Mouse (Mus musculus) ovary, postnatal 36 days (tissue): ENCODE results near the gene Rp9.

Experiments used
- DNase-seq: peaks from one replicate; pipeline ENCODE4 v3.0.0; 2022; ENCODE audit warnings: low spot score, mixed read lengths

Gene Rp9

DNA sequence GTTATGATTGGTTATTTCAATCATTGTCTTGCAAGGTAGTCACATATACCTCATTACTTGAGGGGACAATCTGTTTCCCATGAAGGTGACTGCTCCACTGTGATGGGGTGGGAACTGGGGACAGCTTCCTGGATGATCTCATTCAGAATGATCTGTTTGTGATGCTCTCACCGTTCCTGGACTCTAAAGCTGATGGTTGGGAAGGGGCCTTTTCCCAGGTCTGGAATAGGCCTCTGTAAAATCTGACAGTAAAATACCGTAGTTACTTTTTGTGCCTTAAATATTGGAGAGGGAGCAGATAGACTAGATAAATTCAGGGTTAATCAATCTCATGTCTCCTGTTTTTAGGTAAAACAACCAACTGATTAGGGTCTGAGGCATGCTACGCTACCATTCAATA lies at the start of gene Rp9:
Rp9 (minus strand) TSS at position 101 of the 400 bp plus-strand sequence.
- DNase-seq = no peak

DNA sequence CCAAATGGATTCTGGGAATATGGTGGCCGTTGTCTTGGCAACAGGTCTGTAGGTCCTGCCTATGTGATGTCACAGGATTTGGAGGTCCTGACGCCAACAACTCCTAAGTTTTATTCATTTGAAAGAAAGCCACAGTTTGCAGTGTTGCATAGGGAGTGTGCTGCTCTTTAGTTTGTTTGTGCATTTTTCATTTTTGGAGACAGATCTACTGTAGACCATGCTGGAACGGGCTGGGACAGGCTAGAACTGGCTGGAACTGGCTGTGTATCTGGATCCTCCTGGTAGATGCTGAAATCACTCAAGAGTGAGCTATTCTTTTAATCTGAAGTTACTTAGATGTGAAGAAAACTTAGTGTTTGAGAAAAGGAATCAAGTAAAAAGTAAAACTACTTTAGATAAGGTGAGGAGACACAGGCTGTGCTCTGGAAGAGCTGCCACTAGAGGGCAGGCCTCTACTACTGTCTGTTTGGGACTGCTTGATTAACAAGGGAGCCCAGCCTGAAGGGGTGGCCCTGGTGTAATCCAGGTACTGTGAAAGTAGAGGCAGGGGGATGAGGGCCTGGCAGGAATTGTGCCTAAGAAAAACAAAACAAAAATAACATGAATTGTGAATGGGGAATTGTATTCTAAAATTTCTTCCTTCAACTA lies 49.0 kb upstream of the Rp9 start:
- DNase-seq = peak; percentile 41

DNA sequence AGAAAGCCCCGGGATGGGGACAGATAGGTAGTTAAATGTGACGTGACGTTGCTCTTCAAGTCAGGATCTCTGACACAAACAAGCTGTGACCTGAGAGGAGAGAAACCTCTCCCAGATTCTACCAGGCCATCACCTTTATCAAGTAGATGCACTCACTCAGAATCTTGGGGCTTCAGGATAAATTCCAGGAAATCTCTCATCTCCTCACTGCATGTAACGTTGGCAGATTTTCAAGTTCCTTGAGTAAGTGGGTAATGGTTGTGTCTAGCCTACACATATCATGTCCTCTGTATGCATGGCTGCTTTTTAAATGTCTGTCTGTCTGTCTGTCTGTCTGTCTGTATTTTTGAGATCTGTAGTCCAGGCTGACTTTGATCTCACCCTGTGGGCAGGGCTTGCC lies 45.5 kb upstream of the Rp9 start:
- DNase-seq = no peak

DNA sequence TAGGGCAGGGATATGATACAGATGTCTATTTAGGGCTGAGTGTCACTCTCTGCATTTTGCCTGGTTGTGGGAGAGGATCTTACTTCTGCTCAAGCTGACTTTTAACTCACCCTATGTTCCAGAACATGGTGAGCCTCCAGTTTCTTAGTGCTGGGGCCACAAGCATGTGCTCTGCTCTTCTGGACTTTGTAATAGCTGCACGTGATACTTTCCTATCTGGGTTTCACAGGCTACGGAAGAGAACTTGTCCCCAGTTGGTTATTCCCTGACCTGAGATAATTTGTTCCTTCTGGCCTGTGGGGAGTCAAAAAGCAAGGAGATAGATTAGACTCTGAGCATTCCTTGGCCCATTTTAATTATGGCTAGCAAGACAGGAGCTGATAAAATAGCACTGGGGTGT lies 36.0 kb upstream of the Rp9 start:
- DNase-seq = no peak

DNA sequence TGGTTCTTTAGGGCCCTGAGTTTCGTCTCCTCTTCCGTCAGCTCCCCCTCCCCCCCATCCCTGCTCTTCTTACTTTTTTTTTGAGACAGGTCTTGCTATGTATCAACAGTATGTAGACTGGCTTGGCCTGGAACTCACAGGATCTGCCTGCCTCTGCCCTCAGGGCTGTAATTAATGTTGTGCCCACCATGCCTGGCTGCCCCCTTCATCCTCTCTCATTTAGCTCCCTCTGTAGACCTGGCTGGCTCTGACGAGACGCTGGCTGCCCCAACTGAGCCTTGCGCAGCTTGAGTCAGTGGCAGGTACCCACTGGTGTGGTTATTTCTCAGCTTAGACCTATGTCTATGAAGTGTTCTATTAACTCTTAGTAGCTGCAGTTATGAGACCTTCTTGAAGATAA lies 34.0 kb upstream of the Rp9 start:
- DNase-seq = no peak

DNA sequence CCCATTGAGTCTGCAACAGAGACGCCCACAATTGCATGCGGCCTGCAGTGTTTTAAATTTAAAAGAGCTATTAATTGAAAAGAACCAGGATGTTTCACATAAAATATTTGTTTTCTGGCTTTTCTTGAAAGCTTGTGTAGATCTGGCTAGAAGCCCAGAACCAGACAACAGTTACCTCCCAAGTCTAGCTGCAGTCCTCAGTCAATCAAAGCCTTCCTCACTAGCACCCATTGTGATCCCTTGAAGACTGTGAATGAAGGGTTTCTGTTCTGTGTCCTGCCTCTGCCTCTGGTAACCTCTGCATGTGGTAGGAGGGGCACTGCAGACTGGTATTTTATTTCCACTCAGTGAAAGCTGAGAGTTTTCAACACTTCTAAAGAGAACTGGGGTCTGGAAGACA lies 33.4 kb upstream of the Rp9 start:
- DNase-seq = no peak

DNA sequence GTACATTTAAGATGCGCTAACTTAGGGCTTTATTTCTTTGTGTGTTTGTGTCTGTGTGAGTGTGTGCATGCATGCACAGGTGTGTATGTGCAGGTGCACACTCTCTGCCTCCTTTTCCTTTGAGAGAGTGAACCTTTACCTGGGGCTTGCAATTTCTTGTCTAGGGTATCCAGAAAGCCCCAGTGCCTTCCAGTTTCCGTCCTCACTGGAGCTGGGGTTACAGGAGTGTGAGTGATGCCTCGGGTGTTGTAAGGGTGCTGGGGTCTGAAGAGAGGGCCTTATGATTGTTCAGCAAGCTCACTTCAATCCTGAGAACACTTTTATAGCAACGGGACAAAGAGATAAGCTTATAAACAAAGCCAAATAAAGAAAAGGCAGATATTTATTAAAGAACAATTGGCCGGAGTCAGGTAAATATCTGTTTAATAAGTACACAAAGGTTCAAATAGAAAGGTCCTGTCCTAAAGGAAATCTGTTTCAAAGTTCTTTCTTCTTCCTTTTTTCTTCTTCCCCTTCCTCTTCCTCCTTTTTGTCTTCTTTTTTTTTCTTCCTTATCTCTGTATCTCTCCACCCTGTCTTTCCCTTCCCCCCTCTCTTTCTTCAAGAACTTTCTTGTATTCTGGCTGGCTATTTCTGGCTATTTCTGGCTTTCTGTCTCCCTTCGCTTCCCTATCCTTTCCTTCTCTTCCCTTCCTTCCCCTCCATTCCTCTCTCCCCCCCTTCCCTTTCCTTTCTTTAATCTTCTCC lies 27.7 kb upstream of the Rp9 start:
- DNase-seq = no peak

DNA sequence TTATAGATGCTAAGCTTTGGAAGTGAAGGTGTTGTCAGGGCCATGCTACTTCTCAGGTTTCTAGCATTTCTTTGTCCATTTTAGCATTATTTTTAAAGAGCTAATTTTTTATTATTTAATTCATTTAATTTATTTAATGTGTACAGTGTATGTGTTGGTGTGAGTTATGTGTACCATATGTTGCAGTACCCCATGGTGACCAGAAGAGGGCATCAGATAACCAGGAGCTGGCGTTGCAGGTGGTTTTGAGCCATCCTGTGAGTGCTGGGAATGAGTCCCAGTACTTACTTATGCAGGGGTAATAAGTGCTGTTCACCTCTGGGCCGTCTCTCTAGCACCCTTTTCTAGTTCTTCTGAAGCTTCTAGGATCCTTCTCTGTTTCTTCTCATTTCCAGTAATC lies 25.6 kb upstream of the Rp9 start:
- no peak for DNase-seq

DNA sequence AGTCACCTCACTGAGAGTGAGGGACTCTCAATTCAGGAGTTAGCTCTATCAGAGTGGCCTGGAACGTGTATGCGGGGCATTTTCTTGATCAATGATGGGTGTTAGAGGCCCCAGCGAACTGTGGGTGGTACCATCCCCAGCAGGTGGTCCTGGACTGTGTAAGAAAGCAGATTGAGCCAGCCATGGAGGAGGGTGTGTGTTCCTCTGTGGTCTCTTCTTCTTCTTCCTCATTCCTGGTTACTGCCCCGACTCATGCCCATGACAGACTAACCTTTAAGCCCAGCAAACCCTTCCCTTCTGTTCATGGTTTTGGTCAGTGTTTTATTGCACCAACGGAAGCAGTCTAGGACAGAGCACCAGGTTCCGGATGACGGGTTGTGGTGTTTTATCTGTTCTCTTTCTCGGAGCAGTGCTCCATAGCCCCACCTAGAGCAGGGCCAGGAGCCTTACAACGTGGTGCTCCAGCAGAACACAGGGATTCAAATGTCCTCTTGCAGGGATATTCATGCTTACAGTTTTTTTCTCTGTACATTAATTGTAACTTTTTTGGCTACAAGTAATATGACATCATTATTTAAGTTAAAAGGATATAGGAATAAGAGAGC lies 24.8 kb upstream of the Rp9 start:
- no peak for DNase-seq

DNA sequence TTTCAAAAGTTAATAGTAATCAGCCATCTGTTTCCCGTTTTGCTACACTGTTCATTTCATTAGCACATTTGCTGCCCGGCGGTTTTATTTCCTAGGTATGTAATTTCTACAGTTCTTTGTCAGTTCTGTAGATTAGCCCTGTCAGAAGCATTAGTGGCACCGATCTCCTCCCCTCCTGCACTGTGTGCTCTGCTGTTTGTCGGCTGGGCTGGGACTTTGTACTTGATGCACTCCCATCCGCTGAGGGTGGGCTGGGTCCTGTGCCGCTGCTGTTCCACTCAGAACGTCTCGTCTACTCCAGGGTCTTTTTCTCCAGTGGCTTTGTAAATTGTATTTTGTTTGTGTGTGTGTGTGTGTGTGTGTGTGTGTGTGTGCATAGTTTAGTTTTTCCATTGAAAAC lies 19.4 kb upstream of the Rp9 start:
- DNase-seq = no peak

DNA sequence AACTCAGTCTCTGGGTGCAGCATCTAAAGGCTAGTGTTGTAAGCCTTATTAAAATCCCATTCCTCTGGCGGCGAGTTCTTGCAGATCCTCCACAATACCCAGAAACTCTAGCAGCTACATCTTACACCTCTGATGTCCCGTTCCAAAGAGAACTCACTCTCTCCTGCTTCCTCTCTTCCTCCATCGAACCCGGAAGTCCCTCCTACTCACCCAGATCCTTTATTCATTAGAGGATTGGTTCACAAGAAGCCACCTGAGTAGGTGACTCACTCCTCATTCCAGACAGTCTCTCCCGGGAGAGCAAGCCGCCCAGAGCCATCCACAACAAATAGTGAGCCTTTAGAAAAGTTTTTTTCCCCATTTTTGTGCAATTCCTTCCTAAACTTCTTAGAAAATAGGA lies 16.7 kb upstream of the Rp9 start:
- DNase-seq = no peak

DNA sequence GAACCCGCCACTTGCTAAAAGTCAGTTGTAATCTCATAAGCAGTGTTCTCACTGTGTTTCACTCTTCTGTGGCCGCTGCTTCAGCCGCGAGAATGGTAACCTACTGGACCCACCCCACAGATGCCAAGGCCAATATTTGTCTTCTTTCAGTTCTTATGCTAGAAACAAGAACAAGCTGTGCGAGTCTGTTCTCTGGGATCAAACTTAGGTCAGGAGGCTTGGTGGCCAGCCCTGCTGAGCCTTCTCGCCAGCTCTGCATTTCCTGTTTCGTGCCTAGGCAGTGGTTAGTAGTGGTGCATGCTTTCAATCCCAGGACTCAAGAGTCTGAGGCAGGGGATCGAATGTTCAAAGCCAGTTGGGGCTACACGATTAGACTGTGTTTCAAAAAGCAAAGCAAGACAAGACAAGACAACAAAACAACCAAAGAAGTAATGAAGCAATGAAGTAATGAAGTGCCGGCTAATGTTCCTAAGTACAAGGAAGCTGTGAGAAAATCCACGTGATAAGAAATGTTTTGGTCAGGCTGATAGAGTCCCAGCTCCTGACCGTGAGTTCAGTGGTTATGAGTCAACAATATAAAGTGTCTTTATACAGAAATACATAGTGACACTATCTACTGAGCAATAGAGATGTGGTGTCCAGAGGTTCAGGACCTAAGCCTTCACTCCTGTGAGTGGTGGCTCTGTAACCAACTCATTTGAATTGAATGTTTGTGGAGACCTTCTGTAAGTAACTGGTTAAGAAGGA lies 15.2 kb upstream of the Rp9 start:
- DNase-seq = no peak

DNA sequence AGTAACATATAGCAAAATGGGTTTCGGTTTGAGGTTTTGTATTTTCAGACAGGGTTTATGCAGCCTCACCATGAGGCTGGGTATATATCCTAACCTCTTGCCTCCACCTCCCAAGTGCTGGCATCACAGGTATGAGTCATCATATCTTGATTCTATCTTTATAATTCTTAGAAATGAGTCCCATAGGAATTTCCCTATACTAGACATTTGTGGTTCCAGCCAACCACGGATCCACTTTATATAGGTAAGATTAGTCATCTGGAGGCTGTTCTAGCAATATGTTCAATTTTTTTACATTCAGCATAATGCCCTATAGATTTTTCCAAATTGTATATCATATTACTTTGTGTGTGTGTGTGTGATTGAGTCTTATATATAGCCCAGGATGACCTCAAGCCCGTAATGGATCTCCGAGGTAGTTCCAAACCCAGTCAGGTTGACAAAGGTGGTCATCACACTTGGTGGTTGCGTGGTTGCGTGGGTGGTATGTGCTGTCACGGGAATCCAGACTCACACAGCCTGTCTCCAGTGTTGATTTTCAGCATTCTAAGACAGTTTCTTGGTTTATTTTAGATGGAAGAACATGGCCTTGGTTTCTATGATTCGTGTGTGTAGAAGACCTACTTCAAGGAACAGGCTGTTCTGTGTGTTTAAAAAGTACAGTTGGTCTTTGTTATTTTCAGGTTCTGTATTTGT lies 14.5 kb upstream of the Rp9 start:
- no peak for DNase-seq

DNA sequence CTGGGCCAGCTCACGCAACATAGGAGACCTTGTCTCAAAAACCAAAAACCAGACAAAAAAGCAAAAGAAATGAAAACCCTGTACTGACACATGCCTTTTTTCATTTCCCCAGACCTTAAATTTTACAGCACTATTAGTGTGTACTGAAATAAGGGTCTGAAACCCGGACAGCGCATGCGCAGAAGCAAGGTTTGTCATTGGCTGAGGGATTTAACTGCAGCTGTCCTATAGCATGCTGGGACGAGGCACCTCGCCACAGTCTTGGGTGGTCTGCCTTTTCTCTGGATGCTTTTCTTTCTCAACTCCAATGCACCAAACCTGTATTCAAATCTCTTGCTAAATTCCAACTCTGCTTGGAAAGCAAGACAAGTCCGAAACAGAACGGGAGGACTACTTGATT lies 9.4 kb upstream of the Rp9 start:
- DNase-seq = no peak

DNA sequence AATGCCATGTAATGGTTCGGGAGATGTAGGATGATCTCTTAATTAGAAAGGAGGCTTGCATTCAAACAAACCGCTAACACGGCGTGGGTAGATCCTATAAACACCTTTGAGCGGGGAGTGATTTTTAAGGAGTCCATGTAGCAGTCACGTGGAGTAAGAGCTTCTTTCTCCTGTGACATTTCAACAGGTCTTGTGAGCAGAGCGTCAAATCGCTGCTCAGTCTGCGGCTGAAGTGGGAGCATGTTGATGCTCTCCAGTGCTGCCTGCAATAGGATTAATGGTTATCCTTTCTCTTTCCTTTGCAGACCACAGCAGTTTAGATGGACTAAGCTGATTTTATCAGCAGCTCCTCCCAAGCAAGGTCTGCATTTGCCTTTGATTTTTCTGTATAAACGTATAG lies 6.7 kb upstream of the Rp9 start:
- no peak for DNase-seq

DNA sequence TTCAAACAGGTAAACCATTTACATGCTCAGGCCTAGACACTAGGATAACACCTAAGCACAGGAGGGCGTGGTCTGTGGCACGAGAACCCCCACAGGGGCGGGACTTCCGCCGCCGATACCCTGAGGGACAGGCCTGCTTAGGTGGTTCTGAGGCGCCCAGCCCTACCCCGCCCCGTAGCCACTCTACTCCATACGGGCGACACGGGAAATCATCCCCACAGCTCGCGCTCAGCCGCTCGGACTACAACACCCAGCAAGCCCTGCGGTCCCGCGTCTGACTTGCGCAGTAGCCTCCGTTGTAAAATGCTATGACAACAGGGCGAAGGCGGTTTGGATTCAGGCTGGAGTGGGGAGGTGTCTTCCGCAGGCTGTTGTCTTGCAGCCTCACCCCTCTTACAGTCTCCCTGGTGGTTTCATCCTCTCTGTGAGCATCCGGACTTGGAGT lies 5.9 kb upstream of the Rp9 start, which contains the start of gene Bbs9:
Bbs9 (plus strand) TSS at position 292 of the 445 bp plus-strand sequence.
- DNase-seq = peak; percentile 90

DNA sequence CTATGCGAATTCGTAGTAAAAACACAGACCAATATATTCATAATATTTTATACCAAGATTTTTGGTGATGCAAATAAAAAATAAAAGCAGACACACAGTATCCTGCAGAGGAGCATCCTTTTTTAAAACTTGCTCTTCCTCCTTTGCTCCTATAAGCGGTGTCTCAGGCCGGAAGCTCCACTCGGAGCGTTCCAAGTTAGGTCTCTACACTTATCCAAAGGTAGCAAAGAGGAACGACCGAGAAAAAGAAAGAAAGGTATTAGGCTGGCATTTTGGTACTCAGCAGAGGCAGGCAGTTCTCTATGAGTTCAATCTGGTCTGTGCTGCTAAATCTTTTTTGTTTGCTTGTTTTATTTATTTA lies 664 bp downstream of the Rp9 start:
- DNase-seq = no peak

DNA sequence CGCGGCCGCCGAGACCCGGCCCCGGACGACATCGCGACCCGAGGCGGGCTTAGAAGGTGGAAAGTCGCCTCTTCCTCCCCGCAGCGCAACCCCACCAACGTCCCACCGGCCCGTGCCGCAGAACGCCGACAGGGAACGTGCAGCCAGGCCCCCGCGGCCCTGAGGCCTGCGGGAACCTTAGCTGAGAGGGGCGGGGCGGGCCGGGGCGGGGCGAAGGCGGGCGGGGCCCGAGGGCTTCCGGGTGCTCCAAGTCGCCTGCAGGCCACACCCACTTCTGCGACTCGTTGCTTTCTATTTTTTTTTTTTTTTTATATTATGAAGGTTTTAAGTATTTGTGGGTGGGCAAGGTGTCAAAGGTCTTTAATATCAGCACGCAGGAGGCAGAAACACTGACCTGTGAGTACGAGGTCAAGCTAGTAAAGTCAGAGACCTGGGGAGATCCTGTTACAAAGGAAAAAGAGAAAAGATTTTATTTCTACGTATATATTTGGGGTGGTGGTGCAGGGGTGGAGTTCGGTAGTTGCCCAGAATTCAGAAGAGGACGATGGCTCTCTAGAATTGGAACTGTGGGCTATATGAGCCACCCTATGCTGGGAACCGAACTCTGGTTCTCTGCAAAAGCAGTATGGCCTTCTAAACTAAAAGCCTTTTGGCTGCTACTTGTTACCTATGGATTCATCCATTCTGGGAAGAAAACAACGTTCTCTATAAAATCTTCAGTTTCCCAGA lies 1.2 kb downstream of the Rp9 start:
- peak; percentile 70 for DNase-seq

DNA sequence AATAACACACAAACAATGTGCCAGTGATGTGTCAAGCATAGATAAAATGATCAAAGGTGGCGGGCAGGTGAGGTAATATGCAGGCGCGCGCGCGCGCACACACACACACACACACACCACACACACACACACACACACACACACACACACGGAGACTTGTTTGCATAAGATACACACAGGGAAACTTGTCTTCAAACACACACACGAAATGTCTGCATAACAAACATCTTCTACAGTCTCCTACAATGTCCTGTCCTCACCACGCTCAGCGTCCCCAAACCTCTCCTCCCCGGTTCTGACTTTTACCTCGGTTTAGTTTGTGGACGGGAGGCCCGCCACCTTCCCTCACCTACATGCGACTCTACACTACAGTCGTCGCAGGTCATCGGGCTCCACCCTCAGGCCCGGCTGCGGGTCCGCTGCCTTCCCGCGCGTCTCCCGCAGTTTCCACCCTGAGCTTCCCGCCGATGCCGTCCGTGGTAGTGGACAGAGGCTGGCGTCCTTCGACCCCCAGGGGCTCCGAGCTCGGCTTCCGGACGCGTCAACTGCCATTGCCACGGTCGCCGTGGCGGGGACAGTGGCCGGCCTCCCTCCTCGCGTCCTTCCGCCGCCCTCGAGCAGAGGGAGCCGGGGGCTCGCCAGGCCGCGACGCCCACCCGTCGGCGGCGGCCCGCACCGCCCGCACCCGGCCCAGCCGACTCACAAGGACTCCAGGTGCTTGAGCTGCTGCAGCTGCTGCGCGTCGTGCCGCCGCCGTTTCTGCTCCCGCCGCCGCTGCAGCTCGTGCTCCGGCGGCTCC lies 2.0 kb downstream of the Rp9 start:
- DNase-seq = no peak

DNA sequence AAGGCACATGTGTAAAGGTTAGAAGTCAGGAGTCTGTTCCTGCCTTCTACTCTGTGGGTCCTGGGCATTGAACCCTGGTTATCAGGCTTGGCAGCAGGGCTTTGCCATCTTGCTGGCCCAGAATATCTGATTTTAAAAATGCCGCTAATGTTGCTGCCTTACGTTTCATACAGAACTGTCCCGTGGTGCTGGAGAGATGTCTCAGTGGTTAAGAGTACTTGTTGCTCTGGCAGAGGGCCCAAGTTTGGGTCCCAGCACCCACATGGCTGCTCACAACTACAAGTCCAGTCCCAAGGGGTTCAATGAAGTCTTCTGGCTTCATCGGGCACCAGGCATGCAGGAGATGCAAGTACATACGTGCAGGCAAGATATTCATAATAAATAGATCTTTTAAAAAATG lies 3.3 kb downstream of the Rp9 start:
- no peak for DNase-seq

DNA sequence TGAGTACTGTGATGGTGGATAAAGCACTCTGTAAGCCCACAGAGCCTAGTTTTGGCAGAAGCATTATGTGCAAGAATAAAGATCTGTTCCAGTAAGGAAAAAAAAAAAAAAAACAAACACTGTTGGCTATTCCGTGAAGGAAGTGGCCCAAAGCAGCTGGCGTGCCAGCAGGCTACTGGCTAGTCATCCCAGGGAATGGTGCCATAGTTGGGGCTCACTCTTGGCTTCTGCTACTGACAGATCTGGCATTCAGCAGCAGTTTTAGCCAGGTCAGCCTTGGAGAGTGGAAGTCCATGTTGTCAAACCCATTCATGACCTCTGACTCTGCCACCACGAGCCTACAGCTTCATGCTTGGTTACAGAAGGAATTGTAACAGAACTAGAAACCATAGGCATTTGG lies 7.6 kb downstream of the Rp9 start:
- DNase-seq = no peak
